Mouse (Mus musculus): ENCODE measurements around the gene Usp51. TPM values are rescaled to one million over a fixed set of nuclear protein-coding genes. Genes with fewer than 3 reads are reported as not detected.
A peak's percentile ranks its signal among the peaks of the same experiment; 100 is the strongest.
"Not testable (repeated sequence)": the region's sequence is repeated elsewhere in the genome, so short reads cannot be mapped to it uniquely, and the experiment has no call there.

Usp51 gene
- 1.8 and 2.2 TPM in 2 replicates for total RNA-seq (2021)
- long read RNA-seq, partial matches to known transcripts, result 0 of 1 reads
- long read RNA-seq, other reads (novel, unspliced or antisense), result 0 of 1 reads

DNA sequence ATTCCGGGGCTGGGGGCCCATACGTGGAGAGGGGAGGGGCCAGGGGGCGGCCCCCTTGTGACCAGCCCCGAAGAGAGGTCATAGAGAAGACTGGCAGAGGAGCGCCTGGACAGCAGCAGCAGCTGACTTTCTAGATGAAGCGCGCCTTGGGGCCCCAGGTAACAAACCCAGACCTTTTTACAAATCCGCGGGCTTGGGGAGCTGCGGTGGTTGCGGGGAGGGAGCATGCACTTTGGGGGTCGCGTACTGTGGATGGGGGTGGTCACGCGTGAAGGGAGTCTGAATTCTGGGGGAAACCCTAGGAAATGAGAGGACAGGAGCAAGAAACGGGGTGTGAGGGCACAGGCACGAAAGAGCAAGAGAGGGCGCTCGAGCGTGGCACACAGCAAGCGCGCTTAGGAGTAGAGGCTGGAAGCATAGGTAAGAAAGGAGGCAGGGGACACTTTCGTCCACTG is at the start of gene Usp51:
TSS of gene Usp51 (plus strand) at position 83 of the 455 bp plus-strand sequence.
- DNase-seq, result peak; percentile 45

- DNase-seq, result no peak
Observed at GRCm38 (mm10) chrX:152969606-152970005, 36.7 kb upstream of the Usp51 start.

GRCm38 (mm10) chrX:152973476-152974203 is 32.6 kb upstream of the Usp51 start:
- DNase-seq, result not testable (repeated sequence)

- DNase-seq, result no peak
Observed at GRCm38 (mm10) chrX:152974204-152974661, 32.0 kb upstream of the Usp51 start.

DNA sequence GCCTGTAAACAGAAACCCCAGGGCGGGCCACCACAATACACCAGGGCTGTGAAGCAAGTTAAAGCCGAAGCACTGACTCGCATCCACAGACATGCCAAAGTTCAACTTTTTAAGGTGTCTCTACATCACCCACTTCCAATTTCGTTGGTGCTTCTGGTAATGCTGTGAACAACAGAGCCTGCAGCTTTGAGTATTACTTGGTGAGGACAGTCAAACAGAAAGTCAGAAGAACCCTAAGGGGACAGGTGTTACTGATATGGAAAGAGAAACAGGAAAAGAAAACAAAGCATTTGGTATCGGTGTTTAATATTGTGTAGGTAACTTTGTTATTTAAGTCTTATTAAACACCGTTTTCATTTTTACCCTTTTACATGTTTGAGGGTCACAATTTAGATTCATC is 29.7 kb upstream of the Usp51 start:
- DNase-seq, result no peak

DNA sequence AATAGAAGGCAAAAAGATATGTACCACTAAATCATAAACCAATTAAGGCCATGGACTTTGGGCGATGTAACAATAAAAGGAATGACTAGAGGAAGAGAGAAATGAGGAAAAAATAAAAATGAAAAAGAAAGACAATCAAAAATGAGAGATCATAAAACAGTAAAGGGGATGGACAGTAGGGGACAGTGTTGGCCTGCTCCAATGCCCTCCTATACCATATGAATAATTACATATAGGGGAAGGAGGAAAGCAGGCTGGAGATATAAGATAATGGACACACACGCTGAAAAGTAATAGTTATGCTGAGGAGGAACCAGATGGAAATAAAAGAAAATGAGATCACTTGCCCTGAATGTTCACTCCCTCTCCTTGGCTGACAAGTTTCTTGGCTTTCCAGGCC is 21.3 kb upstream of the Usp51 start:
- no peak for DNase-seq

- not testable (repeated sequence) for DNase-seq
Observed at GRCm38 (mm10) chrX:152989852-152990251, 16.4 kb upstream of the Usp51 start.

- not testable (repeated sequence) for DNase-seq
Observed at GRCm38 (mm10) chrX:152996105-152996504, 10.2 kb upstream of the Usp51 start.

GRCm38 (mm10) chrX:153007021-153007684 is 884 bp downstream of the Usp51 start:
- DNase-seq, result peak; percentile 69

GRCm38 (mm10) chrX:153007685-153008047 is 1.4 kb downstream of the Usp51 start:
- no peak for DNase-seq

DNA sequence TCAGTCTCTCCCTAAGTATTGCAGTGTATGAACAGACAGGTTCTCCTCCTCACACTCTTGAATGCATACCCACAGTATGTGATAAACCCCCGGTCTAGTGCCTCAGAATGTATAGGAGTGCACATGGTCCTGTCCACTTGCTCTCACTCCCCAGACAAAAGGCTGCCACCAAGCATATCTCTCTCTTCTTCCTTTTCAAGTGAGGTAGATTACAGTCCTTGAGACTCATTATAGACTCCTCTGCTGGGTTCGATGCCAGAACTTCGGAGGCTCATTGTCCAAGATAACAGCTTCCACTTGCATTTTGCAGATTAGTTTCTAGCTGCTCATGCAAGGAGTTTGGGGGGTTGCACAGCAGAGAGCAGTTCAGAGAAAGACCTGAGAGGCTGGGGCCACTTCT is 19.0 kb downstream of the Usp51 start:
- DNase-seq, result not testable (repeated sequence)

DNA sequence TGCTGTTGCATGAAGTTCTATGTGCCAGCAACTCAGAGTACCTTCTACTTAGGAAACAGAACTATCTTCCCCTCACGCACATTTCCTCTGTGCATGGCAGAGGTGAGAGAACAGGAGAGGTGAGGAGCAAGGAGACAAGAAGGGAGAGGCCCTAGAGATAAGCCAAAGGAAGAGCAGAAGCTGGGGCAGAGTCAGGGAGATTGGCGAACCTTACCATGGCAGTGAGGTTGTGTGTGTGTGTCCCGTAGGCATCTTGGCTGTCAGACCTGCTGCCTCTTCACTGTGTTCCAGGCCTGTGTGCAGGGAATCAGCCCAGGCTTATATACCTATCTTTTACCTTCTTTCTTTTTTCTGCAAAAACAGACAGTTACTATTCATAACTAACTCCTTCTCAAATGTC is 19.4 kb downstream of the Usp51 start:
- not testable (repeated sequence) for DNase-seq

DNA sequence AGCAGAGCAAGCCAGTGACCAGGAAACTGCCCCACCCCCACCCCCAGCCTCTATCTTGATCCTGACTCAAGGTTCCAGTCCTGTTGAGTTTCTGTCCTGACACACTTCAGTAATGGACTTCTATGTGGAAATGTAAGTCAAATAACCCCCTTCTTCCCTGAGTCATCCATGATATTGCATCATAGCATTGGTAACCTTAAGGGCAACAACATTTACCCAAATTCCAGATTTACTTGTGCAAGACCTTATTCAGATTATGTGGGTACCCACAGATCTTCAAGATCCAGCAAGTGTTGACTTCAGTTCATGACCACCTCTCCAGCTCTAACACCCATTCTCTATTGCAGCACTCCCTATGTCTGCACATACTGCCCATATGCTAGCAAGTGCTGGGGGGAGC is 25.3 kb downstream of the Usp51 start:
- DNase-seq, result not testable (repeated sequence)

- peak; percentile 77 for DNase-seq
Observed at GRCm38 (mm10) chrX:153037087-153037971, 31.1 kb downstream of the Usp51 start, which contains the start of gene Mageh1. Mageh1 (minus strand) TSS chrX:153037575.

DNA sequence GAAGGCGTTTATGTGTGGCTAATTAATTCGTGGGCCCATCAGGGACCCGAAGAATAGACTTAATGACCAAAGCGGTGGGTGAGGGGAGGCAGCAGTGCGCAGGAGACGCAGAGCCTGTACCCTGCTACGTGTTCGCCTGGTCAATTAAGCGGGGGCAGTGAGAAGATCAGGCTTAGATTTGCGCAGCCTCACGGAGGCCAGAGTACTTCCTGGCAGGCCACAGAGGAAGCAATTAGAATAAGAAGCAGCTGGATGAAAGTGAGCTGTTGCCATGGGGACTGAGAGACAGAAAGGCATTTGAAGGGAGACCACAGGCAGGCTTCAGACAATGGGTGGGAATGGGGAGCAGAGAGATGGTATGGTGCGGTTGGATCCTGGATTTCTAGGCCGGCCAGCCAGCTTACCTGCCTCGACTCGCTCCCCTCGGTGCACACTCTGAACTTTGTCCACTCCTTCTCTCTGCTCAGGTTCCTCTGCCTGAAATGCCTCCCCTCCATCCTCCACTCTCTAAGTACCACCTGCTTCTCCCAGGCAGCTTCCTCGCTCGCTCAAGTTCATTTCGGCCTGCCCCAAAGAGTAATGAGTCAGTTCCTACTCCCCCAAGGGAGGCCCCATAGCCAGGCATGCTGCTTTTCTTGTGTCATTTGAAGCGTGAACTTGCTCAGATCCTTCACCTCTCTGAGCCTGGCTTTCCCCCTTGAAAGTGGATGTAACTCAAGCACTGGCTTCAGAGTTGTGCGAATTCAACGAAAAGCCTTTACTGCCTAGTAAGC is 31.9 kb downstream of the Usp51 start:
- not testable (repeated sequence) for DNase-seq

Other genes with a start within 250 kb of the Usp51 start
- 16.0 and 18.5 TPM in 2 replicates for gene Shroom2, start 237.0 kb upstream of the Usp51 start, total RNA-seq (2021)
- not detected in 2 replicates for gene Gpr143, start 224.5 kb upstream of the Usp51 start, total RNA-seq (2021)
- gene Mageh1, start 31.1 kb downstream of the Usp51 start, total RNA-seq (2021), result 18.4 and 24.0 TPM in 2 replicates
- gene Foxr2, start 112.3 kb downstream of the Usp51 start, total RNA-seq (2021), result not detected in 2 replicates
- gene Rragb, start 133.5 kb downstream of the Usp51 start, total RNA-seq (2021), result 5.2 and 10.4 TPM in 2 replicates
- gene Klf8, start 231.0 kb downstream of the Usp51 start, total RNA-seq (2021), result 1.0 and 1.9 TPM in 2 replicates